Mouse (Mus musculus) gastrocnemius, postnatal 10 days (tissue): Measurements from ENCODE around the gene Celsr2. TPM values are rescaled to one million over a fixed set of nuclear protein-coding genes. Genes with fewer than 3 reads are reported as not detected.

Source experiments
- DNase-seq: peaks from one replicate; pipeline ENCODE4 v3.0.0; 2021; ENCODE audit warnings: mixed read lengths
- total RNA-seq, 2 experiments: library from RNA; stranded (reverse); gene quantifications; 2 replicates each; pipeline ENCODE4 v1.2.3; 2021

Celsr2 gene
- total RNA-seq, 2 experiments from 2014 or later: 2.9 to 4.3 TPM

DNA sequence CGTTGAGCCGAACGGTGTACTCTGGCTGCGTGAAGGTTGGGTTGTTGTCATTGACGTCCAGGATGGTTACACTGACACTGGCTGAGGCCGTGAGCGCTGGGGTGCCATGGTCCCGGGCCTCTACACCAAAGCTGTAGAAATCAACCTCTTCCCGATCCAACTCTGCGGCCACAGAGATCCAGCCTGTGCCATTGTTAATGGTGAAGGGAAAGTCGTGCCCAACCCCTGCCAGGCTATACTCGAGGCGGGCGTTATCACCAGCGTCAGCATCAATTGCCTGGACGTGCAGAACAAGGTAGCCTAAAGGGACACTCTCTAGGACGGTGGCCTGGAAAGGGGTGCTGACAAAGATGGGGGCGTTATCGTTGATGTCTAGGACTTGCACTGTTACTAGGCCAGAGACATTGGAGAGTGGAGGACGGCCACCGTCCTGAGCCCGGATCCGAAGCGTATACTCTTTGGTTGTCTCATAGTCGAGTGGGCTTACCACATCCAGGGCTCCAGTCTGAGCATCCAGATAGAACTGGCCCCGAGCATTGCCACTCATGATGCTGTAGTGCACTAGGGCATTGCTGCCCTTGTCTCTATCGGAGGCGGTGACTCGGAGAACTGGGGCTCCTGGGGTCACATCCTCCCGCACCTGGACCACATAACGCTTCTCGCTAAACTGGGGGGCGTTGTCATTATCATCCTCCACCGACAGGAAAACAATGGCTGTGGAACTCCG, 1.6 kb downstream of the Celsr2 start:
- DNase-seq: no peak

DNA sequence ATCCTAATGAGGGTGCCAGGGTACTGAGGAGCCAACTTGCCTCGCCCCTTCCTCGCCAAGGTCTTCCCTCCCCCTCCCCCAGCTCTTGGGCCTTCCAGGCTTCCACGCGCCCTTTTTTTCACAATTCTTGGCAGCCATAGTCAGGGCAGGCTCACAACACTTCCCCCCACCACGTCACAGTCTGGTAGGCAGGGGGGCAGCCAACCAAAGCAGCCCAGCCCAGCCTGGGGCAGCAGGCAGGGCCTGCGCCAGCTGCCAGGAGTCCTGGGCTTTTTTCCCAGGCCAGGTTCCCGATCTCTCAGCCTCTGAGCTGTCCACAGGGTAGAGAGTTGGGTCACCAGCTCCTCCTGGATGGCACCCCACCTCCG, 3.6 kb downstream of the Celsr2 start:
- DNase-seq: no peak

DNA sequence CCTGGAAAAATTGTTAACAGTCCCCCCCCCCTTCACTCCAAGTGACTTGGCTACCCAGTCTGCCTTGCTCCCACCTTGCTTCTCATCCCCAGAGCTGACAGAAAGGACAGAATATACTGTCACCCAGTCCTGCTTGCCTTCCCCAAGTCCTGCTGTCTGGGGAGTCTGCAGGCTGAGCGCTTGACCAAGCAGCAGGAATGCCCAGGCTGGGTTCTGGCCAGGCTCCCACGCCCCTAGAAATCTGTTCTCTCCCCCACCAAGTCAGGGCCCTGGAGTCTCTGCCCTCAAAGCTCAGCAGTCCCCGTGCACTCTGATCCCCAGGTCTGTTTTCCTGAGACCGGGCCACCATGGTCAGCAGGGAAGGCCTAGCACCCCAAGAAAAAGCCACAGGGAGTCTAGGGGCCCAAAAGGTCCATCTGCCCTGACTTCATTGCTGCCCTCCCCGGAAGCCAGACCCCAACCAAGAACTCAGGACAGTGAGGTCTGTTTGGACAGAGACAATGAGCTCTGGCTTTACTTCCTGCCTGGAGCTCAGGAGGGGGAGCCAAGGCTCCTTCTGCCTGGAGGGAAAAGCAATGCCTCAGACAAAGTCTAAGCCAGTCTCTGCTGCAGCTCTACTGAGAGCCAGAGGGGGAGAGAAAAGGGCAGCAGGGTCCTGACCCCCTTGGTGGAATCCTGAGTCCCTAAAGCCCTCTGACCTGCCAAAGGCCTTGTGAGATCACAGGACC, 4.2 kb downstream of the Celsr2 start:
- DNase-seq: no peak

DNA sequence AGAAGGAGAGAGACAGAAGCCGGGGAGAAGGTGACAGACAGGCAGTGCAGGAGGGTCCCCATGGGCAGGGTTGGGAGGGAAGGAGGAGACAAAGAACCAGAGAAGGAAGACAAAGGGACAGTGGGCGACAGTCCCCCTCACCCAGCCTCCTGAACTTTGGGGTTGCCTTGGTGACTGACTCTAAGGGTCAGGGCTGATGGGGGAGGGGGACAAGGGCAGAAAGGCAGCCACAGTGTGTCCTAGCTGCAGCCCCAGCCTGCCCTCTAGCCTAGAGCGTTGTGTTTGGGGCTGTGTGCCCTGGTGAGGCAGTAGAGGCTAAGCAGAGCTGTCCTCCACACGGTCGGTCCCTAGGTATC, 5.0 kb downstream of the Celsr2 start:
- no peak for DNase-seq

DNA sequence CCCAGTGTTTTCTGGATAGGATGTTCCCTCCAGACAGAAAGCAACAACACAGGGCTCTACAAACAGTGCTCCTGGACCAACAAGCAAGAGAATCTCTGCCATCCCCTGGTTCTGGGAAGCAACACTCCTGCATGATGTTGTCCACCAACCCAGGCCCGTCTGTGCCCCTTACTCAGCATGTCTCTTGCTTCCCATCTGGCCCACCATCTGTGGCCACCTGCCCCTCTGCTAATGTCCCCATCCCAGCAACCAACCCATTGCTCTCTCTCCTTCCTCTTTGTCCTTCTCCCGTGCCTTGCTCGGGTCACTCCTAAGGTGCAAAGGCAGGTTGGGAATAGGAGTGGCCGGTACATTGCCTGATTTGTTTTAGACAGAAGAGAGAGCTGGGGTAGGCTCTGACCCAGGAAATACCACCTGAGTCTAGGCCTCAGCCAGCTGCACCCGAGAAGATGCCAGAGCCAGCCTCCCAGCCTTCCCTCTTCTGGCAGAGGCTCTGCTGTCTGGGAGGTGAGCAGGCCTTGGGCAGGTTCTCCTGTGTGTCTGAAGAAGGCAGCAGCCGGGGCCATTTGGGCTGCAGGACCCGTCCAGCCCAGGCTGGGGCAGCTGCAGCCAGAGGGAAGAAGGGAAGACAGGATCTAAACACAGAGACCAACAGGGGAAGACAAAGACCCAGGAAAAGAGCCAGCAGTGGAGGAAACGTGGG, 5.5 kb downstream of the Celsr2 start:
- DNase-seq: no peak

GRCm38 (mm10) chr3:108408517-108409008, 6.8 kb downstream of the Celsr2 start:
- DNase-seq: no peak

DNA sequence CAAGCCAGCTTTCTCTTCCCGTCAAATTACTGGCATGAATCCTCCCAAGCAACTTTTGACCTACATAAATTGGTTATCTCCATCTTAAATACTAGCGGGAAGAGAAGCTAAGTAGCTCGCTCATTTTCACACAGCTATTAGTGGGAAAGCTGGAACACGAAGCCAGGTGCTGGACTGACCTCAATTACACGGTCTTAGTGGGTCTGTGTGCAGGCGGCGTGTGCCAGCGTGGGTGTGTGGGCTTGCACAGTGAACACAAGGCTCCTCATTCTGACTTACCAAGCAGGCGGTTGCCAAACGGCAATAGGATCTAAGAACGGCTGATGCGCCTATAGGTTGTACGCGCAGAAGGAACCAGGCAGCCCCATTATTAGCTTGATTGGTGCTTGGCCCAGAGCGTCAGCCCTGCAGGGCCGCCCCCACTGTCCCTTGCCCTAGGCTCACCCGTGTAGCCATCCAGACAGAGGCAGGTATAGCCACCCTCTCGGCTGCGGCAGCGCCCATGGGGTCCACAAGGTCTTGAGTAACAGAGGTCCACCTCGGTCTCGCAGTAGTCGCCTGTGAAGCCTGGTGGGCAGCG, 9.0 kb downstream of the Celsr2 start:
- no peak for DNase-seq

GRCm38 (mm10) chr3:108405536-108406305, 9.6 kb downstream of the Celsr2 start:
- DNase-seq: no peak

DNA sequence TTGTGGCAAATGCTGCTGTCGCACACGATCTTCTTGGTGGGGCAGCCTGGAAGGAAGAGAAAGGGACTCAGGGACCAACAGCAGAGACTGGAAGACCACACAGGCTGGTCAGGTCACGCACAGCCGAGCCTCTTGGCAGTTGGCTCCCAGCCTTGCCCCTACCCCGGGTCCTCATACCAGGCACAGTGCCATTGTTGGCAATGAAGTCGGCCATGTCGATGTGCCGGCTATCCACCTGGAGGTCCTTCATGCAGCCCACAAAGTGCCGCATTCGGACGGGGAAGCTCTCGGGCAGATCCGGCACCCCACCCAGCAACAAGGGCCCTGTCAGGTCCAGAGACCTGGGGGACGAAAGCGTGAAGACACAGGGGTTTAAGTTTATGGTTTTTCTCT, 12.8 kb downstream of the Celsr2 start:
- no peak for DNase-seq

DNA sequence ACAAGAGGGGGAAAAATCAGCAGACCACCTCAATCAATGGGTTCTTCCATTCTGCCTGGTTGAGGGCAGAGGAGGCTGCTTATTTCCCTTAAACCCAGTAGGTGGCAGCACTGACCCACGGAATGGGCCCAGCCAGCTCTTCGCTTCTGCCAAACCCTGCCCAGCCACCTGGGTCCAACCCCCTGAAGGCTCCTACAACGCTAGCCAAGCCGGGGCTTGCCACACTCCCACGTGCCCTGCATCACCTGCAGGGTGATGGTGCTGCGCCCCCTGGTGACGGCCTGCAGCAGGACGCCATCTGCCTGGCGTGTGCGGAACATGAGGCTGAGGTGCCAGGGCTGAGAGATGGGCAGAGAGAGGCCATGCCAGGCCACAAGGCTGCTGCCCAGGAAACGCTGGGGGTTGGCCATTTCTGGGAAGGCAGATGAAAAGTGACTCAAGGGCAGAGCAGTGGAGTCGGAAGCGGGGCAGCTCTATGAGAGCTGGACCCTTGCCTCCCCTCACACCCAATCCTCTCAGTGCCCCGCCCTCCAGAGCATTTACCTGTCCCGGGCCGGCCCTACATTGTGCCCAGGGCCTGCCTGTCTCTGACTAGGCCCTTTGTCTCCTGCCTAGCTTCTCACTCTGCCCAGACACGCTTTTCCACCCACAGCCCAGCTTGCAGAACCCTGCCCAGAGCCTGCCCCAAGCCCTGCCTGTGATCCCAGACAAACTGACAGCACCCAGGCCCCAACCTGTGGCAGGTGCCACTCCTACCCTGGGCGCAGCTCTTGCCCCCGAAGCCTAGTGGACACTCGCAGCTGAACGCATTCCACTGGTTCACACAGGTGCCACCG, 13.4 kb downstream of the Celsr2 start:
- peak; percentile 89 for DNase-seq

GRCm38 (mm10) chr3:108400442-108400841, 14.9 kb downstream of the Celsr2 start:
- no peak for DNase-seq

DNA sequence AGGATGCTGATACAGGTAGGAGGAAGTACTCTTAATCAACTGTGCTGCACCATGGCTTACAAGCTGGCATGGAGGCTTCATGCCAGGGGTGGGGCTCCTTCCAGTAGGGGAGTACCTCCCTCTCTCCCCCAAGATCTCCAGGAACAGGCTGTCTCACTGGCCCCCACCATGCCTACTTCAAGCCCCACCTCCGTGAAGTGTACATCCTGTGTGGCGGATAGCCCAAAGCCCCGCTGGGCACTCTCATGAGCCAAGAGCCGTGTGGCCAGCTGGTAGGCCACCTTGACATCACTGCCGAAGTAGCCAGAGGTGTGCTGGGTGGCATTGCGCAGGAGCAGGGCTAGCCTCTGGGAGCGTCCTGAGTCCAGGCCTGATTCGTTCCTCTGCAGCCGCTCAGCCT, 17.1 kb downstream of the Celsr2 start:
- DNase-seq: no peak

GRCm38 (mm10) chr3:108392793-108393192, 22.6 kb downstream of the Celsr2 start:
- no peak for DNase-seq

DNA sequence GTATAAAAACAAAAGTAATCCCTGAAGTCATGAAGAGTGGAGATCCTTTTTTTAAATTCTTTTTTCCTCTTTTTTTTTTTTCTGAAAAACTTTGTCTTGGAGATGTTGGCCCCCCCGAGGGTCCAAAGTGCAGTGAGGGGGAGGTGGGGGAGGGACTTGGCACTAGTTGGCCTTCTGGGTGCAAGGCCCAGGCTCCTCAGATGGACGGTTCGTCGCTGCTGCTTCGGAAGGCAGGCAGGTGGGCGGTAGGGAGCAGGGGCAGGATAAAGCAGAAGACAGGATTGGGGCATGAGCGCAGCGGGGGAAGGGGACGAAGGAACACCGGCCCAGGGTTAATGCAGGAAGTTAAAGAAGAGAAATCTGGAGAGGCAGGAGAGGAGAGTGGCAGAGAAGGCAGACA, 23.1 kb downstream of the Celsr2 start:
- DNase-seq: no peak

- DNase-seq: peak; percentile 97
Observed at GRCm38 (mm10) chr3:108389111-108389545, 26.2 kb downstream of the Celsr2 start.

DNA sequence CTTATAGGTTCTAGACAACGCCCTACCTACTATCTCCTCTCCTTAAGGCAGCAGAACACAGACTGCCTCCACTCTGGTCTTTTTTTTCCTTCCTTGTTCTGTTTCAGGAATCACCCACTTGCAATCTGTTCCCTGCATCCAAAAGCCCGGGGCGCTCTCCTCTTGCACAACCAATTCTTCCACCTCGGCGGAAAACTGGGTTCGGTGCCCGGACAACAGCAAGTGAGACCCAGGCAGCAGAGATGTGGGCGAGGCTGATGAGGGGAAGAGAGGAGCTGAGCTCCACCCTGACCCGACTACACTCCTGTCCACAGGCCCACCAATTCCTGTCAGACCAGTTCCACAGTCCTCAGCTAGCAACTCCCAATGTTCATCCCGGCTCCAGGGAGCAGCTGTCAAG, 29.2 kb downstream of the Celsr2 start:
- DNase-seq: no peak

GRCm38 (mm10) chr3:108384425-108384824, 30.9 kb downstream of the Celsr2 start:
- DNase-seq: no peak

- peak; percentile 85 for DNase-seq
Observed at GRCm38 (mm10) chr3:108383485-108384354, 31.6 kb downstream of the Celsr2 start, which contains the start of gene Psrc1. Gene Psrc1 (plus strand): TSS chr3:108383839.

DNA sequence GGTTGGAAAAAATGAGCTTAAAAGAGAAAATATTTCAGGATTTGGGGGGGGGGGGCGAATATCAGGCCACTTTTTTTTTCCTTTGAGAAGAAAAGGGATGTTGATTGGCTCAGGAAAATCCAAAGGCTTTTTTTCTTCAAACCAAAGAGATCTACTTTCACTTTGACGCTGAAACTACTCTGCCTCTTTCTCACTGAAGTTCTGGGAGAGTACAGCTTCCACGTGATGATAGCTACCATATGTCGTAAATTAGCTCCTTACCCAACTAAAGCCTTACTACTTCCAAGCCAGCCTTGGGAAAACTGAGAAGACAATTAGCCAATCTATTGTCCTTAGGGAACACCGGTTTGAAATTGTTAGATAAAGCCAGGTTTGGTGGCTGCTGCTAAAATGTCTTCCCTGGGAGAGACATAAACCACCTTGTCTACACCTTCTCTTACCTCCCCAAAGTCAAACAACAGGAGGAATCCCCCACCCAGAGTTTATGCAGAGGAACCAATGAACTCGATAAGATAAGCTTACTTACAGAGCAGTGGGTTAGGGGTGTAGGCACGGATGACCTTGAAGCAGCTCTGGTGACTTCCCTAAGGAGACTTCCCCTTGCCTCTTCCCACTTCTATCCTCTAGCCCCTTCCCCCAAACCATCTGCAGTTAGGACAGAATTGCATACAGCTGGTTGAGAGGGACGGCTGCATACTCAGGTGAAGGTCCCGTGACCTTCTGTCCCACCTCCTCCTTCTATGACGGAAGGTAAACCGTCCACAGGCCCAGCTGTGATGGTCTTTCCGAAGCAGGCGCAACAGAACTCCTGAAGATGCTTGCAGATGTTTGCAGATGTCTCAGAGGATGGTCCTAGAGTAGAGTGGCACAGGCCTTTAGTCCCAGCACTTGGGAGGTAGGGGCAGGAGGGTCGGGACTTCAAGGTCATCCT, 33.1 kb downstream of the Celsr2 start:
- DNase-seq: no peak
